Mouse (Mus musculus): ENCODE measurements around the gene Birc2. TPM values are rescaled to one million over a fixed set of nuclear protein-coding genes. Genes with fewer than 3 reads are reported as not detected.

The Birc2 gene
- 11.8 and 13.8 TPM in 2 replicates for polyA plus RNA-seq (2015; fragmentation: Nextera tagmentation; extraction: Ambion mirVana)

- no peaks in the 10 kb centered on the region for H3K27me3 ChIP-seq (ENCODE audit: insufficient read depth, low read length)
- WGBS (ENCODE audit: insufficient replicate concordance), result under 1% methylated on average over 68 of the region's 68 CpGs
- no peaks in the 10 kb centered on the region for H3K9me3 ChIP-seq (ENCODE audit: low read length)
- peak within 1 kb of the TSS; percentile 98 for H3K27ac ChIP-seq (ENCODE audit: low read depth)
- TF ChIP-seq EP300 (IDR thresholded peaks at IDR 0.05; ENCODE audit: low read depth) (peak; percentile 67; the same call in 1 of the 2 replicates), CTCF (IDR thresholded peaks at IDR 0.05; ENCODE audit: low read depth) (peak; percentile 23; the same call in 1 of the 2 replicates)
- peak within 1 kb of the TSS; percentile 70 for H3K4me3 ChIP-seq (ENCODE audit: low read depth, low read length)
- H3K4me2 ChIP-seq (ENCODE audit: low read depth, low read length), result peak within 1 kb of the TSS; percentile 73
- H3K4me1 ChIP-seq (ENCODE audit: insufficient read depth), result peaks cover 11% of the 10 kb centered on the region
- DNase-seq (peak; percentile 97), ATAC-seq (peak; percentile 95)
- H3K9ac ChIP-seq (replicated peaks), result peak within 1 kb of the TSS; percentile 87
- H3K36me3 ChIP-seq (replicated peaks; ENCODE audit: insufficient read depth, low read length), result peaks cover 14% of the 10 kb centered on the region
Observed at GRCm38 (mm10) chr9:7836905-7837805, at the start of gene Birc2. Birc2 (minus strand) TSS chr9:7837064.

- H3K36me3 ChIP-seq (replicated peaks; ENCODE audit: insufficient read depth, low read length), result no peaks in the 10 kb centered on the region
- peaks cover 10% of the 10 kb centered on the region; the same call in 1 of the 2 replicates for H3K9me3 ChIP-seq (ENCODE audit: low read length)
- H3K27me3 ChIP-seq (ENCODE audit: insufficient read depth, low read length), result no peaks in the 10 kb centered on the region
- no peak overlapping the region for H3K9ac ChIP-seq (replicated peaks)
- H3K4me2 ChIP-seq (ENCODE audit: low read depth, low read length), result no peak overlapping the region
- TF ChIP-seq EP300 (IDR thresholded peaks at IDR 0.05; ENCODE audit: low read depth), result no peak
- no peak for TF ChIP-seq CTCF (IDR thresholded peaks at IDR 0.05; ENCODE audit: low read depth)
- WGBS (ENCODE audit: insufficient replicate concordance), result 92% methylated on average over 3 of the region's 3 CpGs
- H3K27ac ChIP-seq (ENCODE audit: low read depth), result no peak overlapping the region
- H3K4me3 ChIP-seq (ENCODE audit: low read depth, low read length), result no peak overlapping the region
- no peaks in the 10 kb centered on the region for H3K4me1 ChIP-seq (ENCODE audit: insufficient read depth)
- ATAC-seq, result no peak
- DNase-seq, result no peak
Observed at GRCm38 (mm10) chr9:7884346-7884745, 47.5 kb upstream of the Birc2 start.

- H3K4me1 ChIP-seq (ENCODE audit: insufficient read depth), result no peaks in the 10 kb centered on the region
- H3K4me2 ChIP-seq (ENCODE audit: low read depth, low read length), result no peak overlapping the region
- no peak for ATAC-seq
- no peak for TF ChIP-seq EP300 (IDR thresholded peaks at IDR 0.05; ENCODE audit: low read depth)
- TF ChIP-seq CTCF (IDR thresholded peaks at IDR 0.05; ENCODE audit: low read depth), result no peak
- no peaks in the 10 kb centered on the region for H3K36me3 ChIP-seq (replicated peaks; ENCODE audit: insufficient read depth, low read length)
- DNase-seq, result no peak
- H3K9ac ChIP-seq (replicated peaks), result no peak overlapping the region
- peaks cover 10% of the 10 kb centered on the region; the same call in 1 of the 2 replicates for H3K9me3 ChIP-seq (ENCODE audit: low read length)
- H3K4me3 ChIP-seq (ENCODE audit: low read depth, low read length), result no peak overlapping the region
- WGBS (ENCODE audit: insufficient replicate concordance), result 91% methylated on average over 1 of the region's 1 CpGs
- H3K27me3 ChIP-seq (ENCODE audit: insufficient read depth, low read length), result no peaks in the 10 kb centered on the region
- H3K27ac ChIP-seq (ENCODE audit: low read depth), result no peak overlapping the region
Observed at GRCm38 (mm10) chr9:7882304-7882865, 45.5 kb upstream of the Birc2 start.

- WGBS (ENCODE audit: insufficient replicate concordance), result 80% methylated on average over 8 of the region's 8 CpGs
- H3K4me1 ChIP-seq (ENCODE audit: insufficient read depth), result peaks cover 13% of the 10 kb centered on the region
- no peaks in the 10 kb centered on the region for H3K36me3 ChIP-seq (replicated peaks; ENCODE audit: insufficient read depth, low read length)
- DNase-seq (no peak), ATAC-seq (no peak)
- H3K4me3 ChIP-seq (ENCODE audit: low read depth, low read length), result peak overlapping the region; percentile 60; the same call in 1 of the 2 replicates
- peak overlapping the region; percentile 73; the same call in 1 of the 2 replicates for H3K9ac ChIP-seq (replicated peaks)
- no peaks in the 10 kb centered on the region for H3K9me3 ChIP-seq (ENCODE audit: low read length)
- peak overlapping the region; percentile 74 for H3K4me2 ChIP-seq (ENCODE audit: low read depth, low read length)
- H3K27ac ChIP-seq (ENCODE audit: low read depth), result peak overlapping the region; percentile 85
- no peak for TF ChIP-seq EP300 (IDR thresholded peaks at IDR 0.05; ENCODE audit: low read depth)
- TF ChIP-seq CTCF (IDR thresholded peaks at IDR 0.05; ENCODE audit: low read depth), result no peak
- H3K27me3 ChIP-seq (ENCODE audit: insufficient read depth, low read length), result no peaks in the 10 kb centered on the region
Observed at GRCm38 (mm10) chr9:7873511-7874211, 36.8 kb upstream of the Birc2 start.

GRCm38 (mm10) chr9:7872775-7873439 lies 36.0 kb upstream of the Birc2 start, which contains the start of gene Birc3:
Birc3 (minus strand) TSS chr9:7873186.
- Histone ChIP-seq H3K27ac (ENCODE audit: low read depth) (peak within 1 kb of the TSS; percentile 85), H3K4me3 (ENCODE audit: low read depth, low read length) (peak within 1 kb of the TSS; percentile 60), H3K4me2 (ENCODE audit: low read depth, low read length) (peak within 1 kb of the TSS; percentile 74), H3K9me3 (ENCODE audit: low read length) (no peaks in the 10 kb centered on the region), H3K9ac (replicated peaks) (peak within 1 kb of the TSS; percentile 73), H3K27me3 (ENCODE audit: insufficient read depth, low read length) (no peaks in the 10 kb centered on the region), H3K4me1 (ENCODE audit: insufficient read depth) (peaks cover 14% of the 10 kb centered on the region), H3K36me3 (replicated peaks; ENCODE audit: insufficient read depth, low read length) (no peaks in the 10 kb centered on the region)
- 1% methylated on average over 26 of the region's 26 CpGs for WGBS (ENCODE audit: insufficient replicate concordance)
- ATAC-seq (peak; percentile 91), DNase-seq (peak; percentile 86)
- TF ChIP-seq EP300 (IDR thresholded peaks at IDR 0.05; ENCODE audit: low read depth) (peak; percentile 45), CTCF (IDR thresholded peaks at IDR 0.05; ENCODE audit: low read depth) (peak; percentile 27; the same call in 1 of the 2 replicates)

Measured in liver, postnatal 0 days (tissue).